Mouse (Mus musculus) yolk sac, embryonic 10.5 days (tissue): ENCODE results near the gene Fbxl8.

ENCODE experiments used
- DNase-seq: peaks from one replicate; pipeline ENCODE4 v3.0.0-alpha.2; 2017; ENCODE audit warnings: low spot score

Fbxl8 gene

DNA sequence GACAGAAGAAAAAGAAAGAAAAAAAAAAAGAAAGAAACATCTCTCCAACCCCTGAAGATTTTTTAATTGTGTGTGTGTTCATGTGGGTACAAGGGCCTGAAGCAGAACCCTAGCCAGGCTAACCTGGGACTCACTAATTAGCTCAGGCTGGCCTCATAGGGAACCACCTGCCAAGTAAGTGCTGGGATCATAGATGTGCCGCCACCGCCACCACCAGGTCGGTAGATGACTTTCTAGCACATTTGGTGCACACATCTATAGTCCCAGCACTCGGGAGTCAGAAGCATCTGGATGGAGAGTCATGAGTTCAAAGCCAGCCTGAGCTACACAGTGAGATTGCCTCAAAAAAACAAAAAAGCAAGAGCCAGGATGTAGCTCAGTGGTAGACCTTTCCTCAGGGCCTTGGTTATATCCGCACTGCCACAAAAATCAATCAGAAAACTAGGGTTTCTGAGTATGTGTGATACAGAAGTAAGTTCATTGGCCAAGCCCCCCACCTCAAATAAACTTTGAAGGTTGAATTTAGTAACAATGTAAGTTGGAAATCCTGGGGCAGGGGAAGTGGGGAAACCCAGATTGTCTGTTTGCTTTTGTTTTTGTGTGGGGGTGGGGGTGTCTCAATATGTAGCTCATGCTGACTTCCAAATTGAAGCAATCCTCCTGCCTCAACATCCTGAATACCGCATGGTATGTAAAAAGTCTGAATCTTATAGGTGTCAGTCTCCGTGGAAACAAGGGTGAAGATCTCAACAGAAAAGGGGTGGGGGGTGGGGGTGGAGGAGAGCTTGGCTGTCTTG is 6.9 kb upstream of the Fbxl8 start:
- DNase-seq = no peak

DNA sequence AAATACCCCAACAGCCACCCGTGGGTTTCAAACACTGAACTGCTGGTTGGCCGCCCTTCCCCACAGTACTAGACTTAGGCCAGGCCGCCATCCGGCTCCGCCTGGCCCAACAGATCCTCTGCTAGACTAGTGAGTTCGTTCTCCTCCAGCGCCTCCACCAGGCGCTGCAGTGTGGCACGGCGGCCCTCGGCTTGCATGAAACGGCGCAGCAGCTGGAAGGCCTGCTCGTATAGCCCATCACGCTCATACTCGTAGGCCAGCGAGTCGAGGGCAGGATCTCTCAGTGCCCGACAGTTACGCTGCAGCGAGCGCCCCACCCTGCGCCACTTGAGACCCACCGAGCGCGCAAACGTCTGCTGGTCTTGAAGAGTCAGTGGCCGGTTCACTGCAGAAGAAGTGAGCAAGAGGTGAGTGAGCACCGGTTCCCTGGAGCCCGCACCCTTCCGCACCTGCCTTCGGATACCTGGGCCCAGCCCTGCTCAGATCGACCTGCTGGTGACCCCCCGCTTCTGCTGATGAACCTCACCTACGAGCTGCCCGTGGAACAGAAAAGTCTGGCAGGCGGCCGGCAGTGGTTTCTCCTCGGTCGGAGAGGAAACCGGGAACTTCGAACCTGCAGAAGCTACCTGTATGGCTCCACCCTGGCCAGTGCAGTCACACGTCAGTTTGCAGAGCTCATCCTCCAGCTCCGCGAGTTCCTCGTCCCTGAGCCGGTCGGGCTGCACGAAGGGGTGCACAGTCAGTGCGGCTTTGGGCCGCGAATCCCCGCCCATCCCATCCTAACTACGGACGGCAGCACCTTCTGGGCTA is 5.3 kb upstream of the Fbxl8 start:
- no peak for DNase-seq

DNA sequence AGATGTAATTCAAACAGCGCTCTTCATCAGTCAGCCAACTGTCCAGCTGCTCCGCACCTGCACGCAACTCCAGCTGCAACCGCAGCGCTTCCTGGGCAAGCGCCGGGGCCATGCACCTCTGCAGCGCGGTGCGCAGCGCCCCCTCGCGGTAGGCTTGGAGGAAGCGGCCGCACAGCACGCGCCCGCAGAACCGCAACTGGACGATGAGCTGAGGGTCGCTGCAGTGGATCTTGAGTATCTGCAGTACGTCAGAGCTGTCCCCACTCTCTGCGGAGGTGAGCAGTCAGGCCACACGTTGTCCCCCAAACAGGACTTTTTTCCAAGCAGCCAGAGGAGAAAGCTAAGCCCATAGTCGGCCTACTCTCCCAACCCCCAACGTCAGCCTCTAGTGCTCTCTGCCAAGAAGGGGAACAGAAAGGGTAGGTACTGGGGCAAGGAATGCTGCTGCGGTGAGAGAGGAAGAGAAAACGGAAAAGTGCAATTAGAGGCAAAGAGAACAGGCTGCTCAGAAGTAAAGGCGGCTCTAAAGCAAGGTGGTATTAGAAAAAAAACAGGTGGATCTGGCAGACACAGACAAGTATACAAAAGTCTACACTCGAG is 4.6 kb upstream of the Fbxl8 start:
- peak; percentile 68 for DNase-seq

DNA sequence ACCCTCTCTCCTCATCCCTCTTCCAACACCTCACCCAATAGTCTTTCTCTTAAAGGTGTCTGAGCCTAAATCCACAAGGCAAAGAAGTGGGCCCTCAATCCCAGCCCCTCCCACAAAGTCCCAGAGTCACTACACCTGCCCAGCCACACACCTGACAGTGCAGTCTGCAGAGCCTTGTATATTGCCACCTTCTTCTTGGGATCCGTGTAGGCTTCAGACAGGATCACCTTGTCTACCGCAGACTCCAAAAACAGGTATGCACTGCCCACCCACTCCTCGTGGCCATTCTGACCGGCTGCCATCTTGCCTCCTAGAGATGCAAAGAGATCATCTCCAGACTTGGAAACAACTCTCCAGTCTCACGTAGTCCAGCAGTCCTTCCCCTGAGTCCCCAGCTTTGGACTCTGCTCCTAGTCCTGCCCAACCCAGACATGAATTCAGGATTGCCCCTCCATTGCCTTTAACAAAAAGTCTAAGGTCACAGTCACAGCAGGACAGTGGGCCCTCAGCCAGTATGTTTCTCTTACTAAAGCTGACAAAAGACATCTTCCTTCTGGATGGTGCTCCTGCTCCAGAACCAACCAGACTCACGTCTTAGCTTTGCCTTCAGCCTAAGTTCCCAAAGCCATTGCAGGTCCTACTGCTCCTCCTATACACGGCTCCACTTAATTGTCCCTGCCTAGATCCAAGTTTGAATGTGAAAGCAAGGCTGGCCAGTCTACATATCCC is 3.9 kb upstream of the Fbxl8 start:
- DNase-seq = no peak

DNA sequence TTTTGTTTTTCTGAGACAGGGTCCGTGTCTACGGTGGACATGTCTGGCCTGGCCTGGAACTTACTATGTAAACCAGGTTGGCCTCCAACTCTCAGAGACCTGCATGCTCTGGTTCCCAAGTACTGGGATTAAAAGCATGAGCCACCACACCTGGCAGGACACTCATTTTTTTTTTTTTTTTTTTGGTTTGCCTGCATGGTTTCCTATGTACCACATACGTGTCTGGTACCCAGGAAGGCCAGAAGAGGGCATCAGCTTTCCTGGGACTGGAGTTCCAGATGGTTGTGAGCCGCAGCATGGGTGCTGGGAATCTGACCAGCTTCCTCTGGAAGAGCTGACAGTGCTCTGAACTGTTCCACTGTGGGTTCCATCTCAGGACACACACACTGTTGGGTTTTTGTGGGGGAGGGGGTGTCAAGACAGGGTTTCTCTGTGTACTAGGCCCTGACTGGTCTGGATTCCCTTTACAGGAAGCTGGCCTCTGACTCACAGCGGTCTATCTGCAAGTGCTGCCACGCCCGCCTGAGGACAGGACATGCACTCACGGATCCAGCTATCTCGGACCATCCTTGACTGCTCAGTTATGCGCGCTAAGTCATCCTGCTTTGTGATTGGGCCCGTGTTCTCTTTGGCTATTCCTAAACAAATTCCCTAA is 3.0 kb upstream of the Fbxl8 start:
- DNase-seq = no peak

DNA sequence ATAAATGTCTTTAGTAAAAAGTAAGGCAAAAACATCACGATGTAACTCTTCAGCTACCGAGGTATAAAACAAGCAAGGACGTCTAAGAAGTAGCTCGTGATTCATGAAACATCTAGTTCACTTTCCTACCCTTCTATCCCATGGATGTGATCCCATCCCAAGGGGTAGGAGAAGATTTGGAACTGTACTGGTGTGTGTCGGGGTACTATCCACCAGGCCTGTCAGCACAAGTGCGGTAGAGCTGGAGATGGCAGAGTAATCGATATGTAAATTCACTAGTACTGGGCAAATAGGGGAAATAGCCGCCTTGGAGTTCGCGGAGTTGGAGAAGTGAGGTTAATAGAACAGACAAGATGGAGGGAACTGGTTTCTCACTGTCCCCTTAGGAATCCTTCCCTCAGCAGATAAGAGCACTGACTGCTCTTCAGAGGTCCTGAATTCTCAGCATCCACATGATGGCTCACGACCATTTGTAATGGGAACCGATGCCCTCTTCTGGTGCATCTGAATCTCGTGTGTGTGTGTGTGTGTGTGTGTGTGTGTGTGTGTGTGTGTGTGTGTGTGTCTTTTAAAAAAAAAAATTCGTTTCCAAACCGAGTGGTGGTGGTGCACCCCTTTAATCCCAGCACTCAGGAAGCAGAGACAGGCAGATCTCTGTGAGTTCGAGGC is 1.1 kb upstream of the Fbxl8 start:
- DNase-seq = no peak

DNA sequence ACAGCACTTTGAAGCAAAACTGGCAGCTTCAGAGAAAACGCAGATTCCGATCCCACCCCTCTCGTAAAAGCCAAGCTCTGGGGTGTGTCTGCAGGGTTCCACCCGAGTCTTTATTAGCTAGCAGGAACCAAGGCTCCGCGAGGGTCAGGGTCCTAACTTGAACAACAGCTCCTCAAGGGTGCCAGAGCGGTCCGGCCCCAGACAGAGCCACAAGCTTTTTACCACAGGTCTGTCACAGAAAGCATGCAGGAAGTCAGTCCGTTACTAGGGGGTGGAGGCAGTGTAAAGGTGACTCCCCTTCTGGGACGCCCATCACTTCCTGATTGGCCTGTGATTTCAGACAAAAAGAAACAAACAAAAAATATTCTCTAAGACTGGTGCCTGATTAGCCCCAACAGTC is 680 bp downstream of the Fbxl8 start:
- peak; percentile 36 for DNase-seq

DNA sequence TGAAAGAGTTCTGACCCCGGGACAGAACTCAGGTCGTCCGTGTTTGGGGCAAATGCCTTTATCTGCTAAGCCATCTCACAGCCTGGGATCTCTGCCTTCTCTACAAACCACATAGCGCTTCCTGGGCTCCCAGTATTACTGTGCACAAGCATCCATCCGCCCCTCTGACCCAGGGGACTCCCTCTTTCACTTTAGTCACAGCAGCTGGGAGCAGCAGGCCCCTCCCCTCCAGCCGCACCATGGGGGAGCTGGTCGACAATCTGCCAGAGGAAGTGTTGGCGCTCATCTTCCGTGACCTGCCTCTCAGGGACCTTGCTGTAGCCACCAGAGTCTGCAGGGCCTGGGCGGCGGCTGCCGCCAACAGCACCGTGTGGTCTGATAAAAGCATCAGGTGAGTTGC is 2.3 kb downstream of the Fbxl8 start:
- no peak for DNase-seq

DNA sequence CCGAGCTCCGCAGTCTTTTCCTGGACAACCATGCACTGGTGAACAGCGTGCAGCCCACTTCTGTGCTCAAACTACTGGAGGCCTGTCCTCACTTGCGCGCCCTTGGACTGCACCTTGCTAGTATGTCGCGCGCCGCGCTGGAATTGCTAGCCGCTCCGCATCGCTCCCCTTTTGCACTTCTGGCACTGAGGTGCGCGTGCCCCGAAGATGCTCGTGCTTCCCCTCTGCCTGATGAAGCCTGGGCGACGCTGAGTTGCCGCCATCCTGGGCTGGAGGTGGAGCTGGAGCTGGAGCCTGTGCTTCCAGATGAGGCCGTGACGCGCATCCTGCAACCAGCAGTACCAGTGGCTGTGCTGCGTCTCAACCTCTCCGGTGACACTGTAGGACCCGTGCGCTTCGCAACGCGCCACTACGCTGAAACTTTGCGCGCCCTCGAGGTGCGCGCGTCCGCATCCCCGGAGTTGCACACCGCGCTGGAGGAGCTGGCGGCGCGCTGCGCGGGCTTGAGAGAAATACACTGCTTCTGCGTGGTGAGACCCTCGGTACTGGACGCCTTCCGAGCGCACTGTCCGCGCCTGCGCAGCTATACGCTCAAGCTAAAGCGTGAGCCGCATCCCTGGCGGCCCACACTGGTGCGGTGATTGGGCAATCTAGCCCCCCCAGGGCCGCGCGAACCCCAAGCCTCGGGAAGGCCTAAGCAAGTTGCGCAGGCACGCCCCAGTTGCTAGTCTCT is 4.1 kb downstream of the Fbxl8 start:
- peak; percentile 74 for DNase-seq

DNA sequence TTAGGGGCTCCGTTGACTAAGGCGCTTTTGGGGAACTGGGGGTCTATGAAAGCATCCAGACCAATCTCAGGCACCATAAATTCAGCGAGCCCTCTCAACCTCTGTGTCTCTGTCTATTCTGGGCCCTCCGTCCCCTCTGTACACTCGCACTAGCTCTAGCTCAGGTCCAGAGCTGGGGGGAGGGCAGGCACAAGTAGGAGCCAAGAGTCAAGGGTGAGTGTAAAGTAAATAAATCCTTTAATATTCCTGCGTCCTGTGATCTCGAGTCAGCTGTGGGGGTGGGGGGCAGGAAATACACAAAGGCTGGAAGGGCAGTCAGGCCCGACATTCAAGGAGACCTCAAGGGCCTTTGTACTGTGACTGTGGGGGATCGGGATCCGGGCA is 4.6 kb downstream of the Fbxl8 start:
- peak; percentile 67 for DNase-seq

DNA sequence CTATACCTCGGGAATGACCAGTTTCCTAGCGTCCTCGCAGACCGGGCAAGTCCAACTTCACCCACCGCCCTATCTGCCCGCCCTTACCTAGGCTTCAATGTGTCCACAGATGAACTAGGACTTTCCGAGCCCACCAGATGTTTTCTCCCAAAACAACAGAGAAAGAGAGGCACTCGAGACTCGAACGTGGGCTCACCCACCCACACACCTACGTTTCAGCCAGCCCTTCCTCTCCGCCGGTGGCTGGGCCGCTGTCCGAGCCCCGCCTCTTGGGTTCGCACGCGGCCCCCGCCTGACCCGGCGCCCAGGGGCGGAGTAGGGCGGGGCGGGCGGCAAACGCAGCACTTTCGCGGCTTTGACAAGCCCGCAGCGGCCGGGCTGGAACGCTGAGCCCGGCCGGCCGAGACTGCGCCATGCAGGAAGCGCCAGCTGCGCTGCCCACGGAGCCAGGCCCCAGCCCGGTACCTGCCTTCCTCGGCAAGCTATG is 5.1 kb downstream of the Fbxl8 start, which contains the start of gene Hsf4:
Hsf4 (plus strand) TSS at position 341 of the 487 bp plus-strand sequence.
- DNase-seq = peak; percentile 76

DNA sequence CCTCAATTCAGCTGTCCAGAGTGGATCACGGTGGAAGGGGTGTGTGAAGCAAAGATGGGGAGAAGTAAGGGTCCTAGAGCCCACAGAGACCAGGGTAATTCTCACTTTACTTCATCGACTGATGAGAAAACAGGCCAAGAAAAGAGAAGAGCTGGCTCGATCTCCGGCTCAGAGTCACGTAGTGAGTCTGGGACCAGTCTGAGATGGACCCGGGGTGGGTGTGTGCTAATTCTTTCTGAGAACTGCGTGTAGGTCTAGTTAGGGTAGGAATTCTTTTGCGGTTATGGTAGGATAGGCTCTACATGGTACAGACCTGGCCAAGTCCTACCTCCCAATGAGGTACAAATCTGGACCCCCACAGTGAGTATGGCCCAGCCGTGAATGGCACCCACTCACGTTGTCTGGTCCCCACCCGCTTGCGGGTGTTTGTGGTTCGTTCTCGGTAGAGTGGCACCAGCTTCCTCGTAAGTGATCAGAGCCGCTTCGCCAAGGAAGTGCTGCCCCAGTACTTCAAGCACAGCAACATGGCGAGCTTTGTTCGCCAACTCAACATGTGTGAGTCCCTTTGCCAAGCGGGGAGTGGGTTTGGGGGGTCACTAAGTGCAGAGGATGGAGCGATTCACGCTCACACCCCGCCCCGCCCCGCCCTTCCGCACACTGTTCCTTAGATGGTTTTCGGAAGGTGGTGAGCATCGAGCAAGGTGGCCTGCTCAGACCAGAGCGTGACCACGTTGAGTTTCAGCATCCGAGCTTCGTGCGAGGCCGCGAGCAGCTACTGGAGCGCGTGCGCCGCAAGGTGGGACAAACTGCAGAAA is 5.9 kb downstream of the Fbxl8 start:
- no peak for DNase-seq

DNA sequence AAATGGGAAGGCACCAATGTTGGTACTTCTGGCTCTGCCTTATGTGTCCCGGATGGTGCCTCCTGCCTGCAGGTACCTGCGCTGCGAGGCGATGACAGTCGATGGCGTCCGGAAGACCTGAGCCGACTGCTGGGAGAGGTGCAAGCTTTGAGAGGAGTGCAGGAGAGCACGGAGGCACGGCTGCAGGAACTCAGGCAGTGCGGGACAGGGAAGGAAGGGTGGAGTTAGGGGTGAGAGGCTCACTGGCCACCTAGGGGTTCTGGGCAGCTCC is 6.4 kb downstream of the Fbxl8 start:
- no peak for DNase-seq

DNA sequence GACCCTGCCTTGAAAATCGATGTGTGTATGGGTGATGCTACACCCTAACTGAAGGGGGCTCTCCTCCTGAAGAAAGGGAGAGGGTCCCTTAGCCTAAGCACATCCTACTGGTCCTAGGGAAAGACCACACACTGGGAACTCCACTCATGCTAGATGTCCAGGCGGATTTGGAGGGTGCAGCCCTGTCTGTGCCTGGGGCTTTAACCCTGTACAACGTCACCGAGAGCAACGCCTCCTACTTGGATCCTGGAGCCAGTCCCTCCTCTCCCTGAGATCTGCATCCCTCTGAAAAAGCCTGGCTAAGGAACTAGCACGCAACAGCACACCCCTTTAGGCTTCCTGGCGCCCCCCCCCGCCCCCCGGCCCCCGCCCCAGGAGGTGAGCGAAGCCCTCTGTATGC is 10.9 kb downstream of the Fbxl8 start:
- no peak for DNase-seq

DNA sequence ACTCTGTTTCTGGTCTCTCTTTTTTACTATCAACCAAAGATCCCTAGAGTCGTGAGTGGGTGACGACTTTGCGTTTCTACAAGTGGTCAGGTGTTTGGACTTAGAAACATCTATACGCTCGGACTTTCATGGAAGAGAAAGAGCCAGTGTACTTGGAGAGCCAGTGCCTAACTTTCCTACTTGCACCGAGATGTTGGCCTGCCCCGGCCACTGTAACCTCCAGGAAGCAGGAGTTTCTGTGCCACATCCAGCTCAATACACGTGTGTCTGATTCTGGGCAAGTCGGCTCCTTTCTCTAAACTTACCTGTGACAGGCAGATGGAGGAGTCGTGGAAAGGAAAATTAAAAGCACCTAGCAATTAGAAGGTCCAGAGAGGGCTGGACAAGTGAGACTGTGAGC is 11.4 kb downstream of the Fbxl8 start, which contains the start of gene Nol3:
Nol3 (plus strand) TSS at position 301 of the 400 bp plus-strand sequence.
- no peak for DNase-seq

DNA sequence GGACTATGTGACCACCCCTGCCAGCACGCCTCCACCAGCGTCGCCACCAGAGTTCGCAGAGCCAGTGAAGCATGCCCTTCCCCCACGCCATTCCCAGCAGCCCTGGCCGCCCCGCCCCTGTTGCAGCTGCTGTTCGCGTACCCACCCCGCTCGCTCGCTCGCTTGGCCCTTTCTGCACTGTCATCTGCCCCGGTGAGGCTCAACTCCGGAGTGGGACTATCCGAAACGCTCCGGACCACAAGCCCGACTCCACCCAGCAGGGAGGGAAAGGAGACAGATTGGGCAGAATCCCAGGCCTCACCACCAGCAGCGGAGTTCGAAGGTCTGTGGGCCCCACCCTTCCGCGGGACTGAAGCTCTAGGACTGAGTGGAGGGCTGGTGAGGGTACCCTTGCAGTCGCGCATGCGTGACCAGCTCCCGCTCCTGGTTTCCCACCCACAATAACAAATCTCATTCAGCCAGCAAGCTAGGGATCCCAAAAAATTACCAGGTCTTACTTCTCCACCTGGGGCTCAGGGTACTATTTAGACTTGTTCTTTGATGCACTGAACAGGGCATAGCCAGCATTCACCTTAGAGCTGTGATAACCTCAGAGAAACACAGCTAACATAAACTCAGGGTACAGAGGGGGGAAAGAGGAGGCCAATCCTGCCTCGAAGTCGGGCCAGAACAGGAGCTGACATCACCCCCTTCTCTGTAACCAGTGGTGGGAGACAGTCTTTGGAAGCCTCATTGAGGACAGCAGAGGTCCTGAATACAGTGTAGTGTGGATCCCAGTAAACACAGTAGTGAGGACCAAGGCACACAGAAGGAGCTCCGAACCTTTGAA is 12.1 kb downstream of the Fbxl8 start:
- peak; percentile 64 for DNase-seq

DNA sequence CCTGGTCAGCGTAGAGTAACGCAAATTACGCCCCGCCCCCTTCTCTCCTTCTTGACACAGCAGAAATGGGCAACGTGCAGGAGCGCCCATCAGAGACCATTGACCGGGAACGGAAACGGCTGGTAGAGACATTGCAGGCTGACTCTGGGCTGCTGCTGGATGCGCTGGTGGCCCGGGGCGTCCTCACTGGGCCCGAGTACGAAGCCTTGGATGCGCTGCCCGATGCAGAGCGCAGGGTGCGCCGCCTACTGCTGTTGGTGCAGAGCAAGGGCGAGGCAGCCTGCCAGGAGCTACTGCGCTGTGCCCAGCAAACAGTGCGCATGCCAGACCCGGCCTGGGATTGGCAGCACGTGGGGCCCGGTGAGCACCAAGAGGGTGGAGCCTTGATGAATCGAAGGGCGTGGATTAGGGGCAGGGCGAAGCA is 14.5 kb downstream of the Fbxl8 start:
- no peak for DNase-seq

DNA sequence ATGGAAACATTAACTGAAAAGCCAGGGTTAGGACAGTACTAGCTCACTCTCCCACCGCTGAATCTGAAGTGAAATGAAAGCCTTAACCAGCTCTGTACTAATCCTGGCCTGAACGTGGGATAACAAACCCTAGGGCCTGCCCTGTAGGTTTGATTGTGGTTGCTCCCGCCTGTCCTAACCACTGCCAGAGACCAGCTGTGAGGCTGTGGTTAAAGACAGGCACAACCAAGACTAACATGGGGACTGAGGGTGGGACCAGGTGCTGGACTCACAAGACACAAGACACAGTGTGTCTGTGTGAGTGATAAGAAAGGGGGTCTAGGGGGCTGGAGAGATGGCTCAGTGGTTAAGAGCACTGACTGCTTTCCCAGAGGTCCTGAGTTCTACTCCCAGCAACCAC is 16.1 kb downstream of the Fbxl8 start:
- no peak for DNase-seq

DNA sequence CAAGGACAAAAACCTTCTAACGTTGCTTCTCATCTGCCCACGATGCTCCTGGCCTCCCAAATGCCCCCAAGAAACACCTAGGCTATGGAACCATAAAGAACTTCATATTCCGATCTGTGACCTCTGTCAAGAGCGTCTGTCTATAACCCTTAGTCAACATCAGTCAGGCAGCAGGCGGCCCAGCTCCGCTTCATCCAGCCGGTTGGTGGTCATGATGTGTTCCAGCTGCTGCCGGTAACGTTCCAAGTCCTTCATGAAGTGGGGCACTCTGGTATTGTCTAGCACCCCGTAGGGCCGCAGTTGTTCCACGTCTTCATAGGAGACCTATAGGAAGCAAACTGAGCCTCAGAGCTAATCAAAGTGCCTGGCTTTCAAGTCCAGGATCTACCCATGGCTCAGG is 17.4 kb downstream of the Fbxl8 start:
- DNase-seq = no peak
